Mouse (Mus musculus) retina, embryonic 14.5 days (tissue): ENCODE data around the gene Mthfd1.
A peak's percentile ranks its signal among the peaks of the same experiment; 100 is the strongest.

ENCODE experiments used
- DNase-seq: peaks from one replicate; pipeline ENCODE4 v3.0.0-alpha.2; 2015; ENCODE audit warnings: low spot score

Gene Mthfd1

DNA sequence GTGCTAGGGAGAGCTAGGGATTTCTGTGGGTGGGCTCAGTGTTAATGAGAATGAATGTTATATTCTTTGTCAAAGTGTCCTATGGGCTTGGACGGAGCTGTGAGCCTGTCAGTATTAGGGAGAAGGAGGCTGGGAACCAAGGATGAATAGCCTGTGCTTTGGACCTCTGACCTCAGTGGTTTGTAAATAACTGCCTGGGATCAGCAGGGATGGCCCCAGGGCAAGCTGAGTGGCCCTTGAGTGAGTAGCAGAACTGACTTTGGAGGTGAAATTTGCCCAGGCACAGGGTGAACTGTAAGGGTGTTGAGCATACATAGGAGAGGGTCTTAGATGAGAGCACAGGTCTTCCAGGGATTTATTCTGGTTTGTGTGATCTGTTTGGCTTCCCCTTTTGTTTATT is 8.8 kb downstream of the Mthfd1 start:
- no peak for DNase-seq

DNA sequence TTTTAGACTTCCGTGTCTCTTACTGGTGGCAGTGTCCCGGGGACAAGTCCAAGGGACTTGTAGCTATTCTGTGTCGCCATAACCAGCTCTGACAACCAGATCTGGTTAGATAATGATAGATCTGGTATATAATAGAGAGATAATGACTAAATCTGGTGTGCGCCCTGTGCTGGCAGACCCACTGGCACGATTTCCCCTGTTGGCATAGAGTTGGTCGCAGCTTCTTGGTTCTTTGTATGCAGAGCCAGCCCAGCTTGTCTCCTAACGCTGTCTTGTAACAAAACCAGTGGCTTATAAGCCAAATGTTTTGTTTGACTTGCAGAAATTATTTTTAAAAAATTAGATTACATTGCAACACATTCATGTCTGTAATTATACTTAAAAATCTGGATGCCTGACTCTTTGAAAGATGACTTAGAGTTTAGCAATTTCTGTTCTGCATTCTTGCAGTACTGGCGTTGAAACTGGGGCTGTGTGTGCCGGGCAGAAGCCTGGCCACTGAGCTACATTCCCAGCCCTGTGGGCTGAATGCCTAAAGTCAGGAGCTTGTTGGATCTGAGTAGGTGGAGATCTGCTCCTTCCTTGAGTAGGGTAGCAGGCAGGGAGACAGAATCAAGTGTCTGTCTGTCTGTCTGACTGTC is 9.3 kb downstream of the Mthfd1 start:
- no peak for DNase-seq

DNA sequence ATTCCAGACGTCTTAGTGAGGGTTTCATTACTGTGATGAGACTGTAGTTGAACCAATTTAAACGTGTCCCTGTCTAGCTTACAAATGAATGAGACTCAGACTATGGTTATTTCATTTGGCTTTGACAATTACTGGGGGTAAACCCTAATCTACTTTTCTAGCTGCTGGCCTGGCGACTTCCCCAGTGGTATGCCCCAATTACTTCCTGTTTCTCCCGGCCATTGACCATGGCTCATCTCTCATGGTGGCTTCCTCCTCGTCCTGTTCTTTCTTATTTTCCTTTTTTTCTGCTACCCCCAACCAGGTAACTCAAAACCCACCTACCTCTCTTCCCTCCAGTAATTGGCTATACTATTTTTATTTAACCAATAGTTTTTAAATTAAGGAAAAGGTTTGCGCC is 9.9 kb downstream of the Mthfd1 start:
- no peak for DNase-seq

DNA sequence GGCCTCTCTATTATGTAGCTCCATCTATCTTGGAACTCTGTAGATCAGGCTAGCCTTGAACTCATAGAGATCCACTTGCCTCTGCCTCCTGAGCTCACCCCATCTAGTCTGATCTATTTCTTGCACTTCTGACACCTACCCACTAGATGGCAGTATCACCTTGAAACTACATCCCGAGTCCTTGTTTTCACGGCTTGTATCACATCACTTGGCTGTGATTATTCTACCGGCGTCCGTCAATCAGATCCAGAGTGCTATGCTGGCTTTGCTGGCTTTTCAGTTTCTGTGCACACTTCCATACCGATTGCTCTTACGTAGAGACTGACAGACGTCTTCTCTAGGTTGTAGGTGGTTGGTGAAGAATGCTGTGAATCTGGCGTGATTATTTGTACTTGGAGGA is 11.8 kb downstream of the Mthfd1 start:
- peak; percentile 69 for DNase-seq

DNA sequence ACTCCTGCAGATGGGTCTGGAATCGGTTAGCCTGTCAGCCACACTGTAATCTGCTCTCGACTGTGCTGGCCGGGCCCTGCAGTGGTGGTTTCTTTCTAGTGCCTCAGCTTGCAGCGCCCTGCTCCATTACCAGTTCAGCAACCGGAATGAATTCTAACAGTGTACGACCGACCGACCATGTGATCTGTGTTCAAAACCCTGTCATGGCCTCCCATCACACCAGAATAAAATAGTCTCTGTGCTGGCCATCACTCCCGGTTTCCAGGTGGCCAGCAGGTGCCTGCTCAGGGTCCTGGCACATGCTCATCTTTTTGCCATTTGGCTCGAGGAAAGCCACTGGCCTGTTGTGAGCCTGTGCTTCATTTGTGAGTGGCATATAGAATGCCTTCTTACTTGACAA is 13.6 kb downstream of the Mthfd1 start:
- DNase-seq: no peak

DNA sequence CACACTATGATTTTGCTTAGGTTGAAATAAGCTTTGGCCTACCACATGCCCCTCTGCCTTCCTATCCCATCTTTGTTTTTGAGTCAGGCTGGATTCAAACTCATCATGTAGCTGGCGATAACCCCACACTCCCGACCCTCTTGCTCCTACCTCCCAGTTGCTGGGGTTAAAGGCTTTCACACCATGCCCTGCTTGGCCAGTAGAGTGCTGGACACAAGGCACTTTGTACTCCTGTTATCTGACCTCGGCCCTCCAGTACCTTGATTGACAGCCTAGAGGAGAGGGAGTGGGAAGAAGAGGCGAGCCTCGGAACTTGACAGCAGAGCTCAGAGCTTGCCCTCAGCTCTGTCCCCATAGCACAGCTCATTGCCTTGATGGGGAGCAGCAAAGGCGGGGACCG is 14.1 kb downstream of the Mthfd1 start:
- no peak for DNase-seq

DNA sequence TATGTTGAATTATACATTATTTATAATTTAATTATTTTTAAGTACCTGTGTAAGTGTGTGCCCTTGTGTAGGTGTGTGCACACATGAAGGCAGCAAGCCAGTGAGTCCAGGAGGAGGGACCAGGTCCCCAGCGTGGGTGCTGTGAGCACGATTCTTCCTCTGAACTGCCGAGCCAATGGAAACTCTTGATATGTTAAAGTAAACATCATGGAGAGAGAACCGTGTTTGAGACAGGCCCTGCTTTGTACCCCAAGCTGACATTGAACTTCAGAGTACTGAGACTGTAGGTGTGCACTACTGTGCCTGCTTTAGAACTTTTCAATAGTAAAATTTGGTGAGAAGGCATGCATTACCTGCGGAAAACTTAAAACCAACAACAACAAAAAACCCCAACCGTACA is 16.4 kb downstream of the Mthfd1 start:
- no peak for DNase-seq

DNA sequence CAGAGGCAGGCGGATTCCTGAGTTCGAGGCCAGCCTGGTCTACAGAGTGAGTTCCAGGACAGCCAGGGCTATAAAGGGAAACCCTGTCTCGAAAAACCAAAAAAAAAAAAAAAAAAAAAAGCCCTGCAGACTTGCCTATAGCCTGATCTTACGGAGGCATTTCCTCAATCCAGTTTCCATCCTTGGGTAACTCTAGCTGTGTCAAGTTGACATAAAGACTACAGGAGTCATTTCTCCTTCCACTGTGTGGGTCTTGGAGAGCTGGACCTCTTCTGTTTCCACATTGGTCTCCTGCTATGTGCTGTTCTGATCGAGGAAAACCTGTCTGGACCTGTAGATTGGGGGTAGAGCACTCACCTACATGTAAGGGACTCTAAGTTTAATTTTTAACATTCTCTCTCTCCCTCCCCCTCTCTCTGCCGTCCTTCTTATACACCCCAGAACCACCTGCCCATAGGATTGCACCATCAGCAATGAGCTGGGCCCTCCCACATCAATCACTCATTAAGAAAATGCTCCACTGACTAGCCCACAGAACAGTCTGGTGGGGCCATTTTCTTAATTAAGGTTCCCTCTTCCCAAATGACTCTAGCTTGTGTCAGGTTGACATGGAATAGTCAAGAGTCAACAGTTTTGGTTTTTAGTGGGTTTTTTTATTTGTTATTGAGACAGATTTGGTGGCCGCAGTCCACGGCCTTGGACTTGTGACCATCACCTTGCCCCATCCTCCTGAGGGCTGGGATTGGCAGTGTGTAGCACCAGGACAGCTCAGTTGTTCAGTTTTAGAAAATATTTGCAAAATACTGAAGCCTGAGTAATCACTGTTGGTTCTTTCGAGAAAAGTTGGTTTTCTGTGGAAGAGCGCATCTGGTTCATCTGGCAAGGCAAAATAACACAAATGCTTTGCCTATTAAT is 17.8 kb downstream of the Mthfd1 start:
- DNase-seq: no peak

DNA sequence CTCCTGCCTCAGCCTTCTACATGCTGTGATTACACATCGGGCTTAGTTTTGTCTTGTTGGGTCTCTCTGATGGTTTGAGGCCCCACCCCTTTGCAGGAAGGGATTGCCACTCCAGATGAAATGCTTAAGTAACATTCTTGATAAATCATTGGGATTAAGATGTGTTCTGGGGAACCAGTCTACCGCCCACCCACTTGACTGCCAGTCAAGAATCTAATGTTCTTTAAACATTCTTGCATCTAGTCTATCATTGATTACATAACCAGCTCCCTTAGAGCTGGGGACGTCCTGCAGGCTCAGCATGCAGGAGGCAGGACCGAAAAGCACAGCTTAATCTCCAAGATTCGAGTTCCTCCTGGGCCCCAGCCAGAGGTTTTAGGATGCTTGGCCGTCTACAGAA is 23.1 kb downstream of the Mthfd1 start:
- no peak for DNase-seq

DNA sequence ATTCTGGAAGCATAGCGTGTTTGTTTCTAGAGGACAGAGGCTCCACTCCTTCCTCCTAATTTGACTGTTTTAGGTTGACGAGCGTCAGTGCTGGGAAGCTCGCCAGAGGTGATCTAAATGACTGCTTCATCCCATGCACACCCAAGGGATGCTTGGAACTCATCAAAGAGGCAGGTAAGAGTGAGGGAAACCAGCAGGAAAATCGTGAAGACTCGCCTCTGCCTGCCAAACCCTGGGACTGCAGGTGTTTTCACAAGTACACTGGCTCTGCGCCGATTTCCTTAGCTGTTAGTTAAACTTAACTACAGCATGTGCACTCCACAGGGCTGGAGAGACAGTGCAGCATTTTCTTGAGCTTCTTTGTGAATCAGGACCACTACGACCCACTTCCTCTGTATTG is 25.5 kb downstream of the Mthfd1 start:
- DNase-seq: no peak

DNA sequence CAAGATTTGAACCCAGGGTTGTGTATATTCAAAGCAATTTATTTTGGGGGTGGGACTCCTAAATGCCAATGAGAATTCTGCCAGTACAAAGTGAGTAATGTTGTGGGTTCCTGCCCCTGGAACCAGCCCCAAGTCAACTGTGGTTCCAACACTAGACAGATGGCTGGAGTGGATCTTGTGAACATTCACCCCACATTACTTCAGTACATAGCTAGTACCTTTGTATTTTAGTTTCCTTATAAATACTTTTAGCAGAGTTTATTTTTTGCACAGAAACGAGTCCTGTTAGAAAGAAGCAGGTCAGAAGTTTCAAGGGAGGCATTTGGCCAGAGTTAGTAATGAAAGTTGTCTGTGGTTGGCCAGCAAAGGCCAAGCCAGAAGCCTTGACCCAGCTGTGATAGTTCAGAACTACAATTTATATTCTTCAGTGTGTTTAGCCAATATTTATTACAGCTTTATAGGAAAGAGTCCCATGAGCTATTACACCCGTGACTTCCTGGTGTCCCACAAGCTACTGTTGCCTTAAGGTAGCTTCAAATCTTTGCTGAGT is 26.1 kb downstream of the Mthfd1 start:
- no peak for DNase-seq

DNA sequence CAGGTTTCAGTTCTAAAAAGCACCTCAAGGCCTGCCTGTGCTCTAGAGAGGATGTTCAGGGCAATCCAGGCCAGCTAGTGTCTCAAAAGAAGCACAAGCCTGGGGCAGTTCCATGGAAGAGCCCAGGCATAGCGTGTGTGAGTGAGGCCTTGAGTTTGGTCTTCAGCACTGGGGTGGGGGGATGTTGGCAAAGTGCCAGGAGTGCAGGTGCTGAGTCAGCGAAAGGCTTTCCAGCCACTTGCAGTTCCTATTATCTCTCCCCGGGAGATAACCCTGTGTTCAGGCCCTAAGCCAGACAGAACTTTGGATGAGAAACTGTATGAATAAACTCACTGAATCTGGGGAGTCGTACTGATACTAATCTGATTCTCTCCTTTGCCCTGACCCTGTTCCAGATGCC is 27.0 kb downstream of the Mthfd1 start:
- DNase-seq: peak; percentile 23

DNA sequence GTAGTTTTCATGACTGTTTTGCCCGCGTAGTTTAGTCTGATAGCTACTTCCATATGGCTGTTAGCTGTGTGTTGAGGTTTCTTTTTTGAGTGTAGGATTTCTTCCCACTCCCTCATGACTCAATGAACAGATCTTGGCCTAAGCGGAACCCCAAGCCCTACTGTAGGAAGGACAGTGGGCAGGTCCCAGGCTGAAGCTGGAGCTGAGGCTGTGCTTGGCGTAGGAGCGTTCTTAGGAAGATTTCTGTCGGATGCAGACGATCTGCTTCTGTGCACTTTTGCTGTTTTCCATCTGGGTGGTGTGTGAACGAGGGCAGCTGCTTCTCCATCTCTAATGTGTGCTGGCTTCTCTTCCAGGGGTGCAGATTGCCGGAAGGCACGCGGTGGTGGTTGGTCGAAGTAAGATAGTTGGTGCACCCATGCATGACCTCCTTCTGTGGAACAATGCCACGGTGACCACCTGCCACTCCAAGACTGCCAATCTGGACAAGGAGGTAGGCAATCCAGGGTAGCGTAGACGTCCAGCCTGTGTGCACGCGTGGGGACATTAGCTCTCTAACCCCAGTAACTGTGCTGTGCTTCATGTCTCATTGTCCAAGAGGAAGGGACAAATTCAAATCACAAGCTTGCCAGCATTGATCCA is 27.6 kb downstream of the Mthfd1 start:
- no peak for DNase-seq

DNA sequence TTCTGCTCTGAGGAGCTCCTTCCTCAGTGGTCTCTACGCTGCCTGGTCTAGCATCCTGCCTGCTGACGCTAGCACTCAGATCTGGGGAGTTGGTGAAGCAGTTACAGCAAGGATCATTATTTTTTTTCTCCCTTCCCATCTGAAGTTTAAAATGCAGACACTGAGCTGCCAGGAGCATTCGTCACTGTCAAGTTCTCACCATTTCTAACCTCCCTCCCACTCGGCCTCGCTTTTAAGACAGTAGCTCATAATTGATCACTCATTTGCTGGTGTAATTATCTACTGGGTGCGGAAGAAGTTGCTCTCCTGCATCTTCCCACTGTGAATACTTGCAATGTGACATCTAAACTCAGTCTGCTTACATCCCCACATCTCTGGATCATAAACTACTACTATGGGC is 30.3 kb downstream of the Mthfd1 start:
- DNase-seq: no peak

DNA sequence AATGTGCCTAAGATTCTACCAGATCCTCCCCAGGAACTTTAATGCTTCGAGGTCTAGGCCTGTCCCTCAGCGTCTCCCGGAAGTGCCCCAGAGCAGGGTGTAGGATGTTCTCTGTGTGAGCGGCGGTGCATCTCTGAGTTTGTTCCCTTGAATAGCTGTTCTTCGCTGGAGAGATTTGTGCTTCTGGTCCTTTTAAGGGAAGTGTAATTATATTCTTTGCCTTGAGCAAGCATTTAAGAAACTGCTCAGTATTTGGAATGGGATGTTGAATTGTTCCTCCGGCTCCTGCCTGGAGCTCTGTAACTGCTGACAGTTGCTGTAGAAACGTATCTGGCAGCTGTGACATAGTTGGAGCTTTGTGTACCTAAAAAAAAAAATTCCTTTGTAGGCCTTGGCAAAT is 32.9 kb downstream of the Mthfd1 start:
- DNase-seq: no peak

DNA sequence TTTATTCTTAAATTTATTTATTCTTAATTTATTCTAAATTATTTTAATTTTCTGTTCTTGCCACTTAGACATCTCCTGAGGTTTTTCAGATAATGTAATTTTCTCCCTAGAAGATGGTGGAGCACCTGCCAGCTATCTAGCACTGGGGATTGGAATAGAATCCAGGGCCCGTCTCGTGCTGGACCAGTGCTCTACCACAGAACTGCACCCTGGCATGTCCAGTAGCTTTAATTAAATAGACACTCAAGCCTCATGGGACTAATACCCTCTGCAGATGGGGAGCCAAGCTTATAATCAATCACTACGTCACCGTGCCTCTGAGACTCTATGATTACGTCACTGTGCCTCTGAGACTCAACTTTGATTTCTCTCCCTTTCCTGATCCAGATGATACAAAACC is 33.4 kb downstream of the Mthfd1 start:
- no peak for DNase-seq

DNA sequence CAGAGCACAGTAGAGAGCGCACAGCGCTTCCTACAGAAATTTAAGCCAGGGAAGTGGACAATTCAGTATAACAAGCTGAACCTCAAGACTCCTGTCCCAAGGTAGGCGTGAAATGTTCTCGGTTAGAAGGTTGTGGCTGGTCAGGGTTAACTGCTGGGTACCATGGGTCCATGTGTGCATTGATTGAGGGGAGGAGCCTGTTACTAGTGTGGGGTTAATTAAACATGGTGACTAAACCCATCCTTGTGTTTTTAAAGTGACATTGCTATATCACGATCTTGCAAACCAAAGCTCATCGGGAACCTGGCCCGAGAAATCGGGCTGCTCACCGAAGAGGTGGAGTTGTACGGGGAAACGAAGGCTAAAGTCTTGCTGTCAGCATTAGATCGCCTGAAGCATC is 34.3 kb downstream of the Mthfd1 start:
- no peak for DNase-seq

DNA sequence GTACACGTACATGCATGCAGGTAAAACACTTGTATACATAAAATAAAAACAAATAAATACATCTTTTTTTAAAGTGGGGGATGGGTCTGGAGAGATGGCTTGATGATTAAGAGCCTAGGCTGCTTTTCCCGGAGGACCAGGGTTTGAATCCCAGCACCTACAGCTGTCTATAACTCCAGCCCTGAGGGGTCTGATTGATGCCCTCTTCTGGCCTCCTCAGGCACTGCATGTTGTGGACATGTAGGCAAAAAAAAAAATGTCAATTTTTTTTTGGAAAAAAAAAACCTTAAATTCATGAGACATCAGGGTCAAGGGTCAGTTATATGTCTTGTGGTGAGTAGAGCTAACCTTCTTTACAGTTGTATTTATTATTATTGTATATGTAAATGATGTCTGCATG is 35.2 kb downstream of the Mthfd1 start:
- DNase-seq: peak; percentile 14

DNA sequence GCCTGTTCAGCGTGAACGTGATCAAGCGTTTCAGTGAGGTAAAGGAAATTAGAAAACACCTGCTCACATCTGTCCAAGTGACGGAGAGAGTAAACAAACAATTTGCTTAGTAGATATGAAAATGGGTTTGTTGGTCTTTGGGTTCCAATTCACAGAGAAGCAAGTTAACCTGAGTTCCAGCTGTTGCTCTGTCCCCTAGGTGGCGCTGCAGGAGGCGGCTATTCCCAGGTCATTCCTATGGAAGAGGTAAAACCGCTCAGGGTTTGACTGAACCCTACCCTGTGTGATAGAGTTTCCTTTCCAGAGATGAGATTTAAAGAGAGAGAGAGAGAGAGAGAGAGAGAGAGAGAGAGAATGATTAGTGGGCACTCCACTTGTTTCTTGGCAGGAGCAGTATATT is 38.1 kb downstream of the Mthfd1 start:
- DNase-seq: peak; percentile 77

DNA sequence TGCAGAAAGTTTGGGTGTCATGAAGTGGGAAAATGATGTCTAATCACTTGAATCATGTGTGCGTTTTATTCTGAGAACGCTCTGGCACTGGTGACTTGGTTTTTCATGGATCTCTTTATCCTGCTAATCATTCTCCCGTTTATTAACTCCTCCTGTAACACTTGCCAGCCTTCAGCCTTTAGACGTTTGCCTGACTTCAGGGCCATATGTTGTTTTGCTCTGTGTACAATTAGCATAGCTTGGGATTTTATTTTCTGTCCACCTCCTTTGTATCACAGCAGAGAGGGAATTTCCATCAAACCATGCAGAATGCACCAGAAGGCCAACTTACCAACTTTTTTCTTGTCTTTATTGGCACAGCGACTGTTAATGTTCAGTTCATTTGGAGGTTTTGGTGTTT is 42.7 kb downstream of the Mthfd1 start:
- DNase-seq: no peak

DNA sequence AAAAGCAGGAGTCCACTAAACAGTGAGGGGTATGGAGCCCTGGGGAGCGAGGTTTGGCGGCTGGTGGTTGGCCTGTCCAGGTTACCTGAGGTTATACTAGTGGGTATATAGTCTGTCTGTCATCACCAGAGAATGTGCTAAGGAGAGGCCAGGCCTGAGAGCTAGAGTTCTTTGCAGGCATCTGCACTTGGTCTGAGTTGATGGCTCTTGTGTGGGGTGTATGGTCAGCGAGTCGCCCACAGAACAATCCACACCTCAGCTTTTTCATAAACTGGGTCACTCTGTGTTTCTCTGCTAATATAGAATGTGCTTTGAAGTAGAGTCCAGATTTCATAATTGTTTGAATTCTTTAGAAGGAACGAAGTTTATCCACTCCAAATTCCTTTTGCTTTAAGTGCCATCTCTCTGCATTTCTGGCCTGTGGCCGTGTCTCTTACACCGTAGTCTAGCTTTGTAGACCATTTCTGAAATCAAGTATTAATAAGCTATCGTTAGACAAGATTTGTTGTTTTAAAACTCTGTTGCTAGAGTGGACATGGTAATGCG is 44.3 kb downstream of the Mthfd1 start:
- DNase-seq: no peak

DNA sequence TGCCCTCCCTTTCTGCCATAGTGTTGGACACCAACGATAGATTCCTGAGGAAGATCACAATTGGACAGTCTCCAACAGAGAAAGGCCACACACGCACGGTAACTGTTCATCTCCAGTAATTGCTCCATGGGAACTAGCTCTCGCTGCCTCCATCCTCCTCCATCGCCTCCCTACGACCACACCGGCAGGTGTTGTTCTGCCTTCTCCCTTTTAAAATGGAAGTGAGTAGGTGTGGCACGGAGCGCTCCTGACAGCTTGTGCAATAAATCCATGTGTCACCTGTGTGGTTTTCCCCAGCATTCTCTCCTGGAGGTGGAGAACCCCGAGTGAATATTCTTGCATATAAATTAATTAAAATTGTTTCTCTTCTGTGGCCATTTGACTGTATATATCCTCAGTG is 45.3 kb downstream of the Mthfd1 start:
- no peak for DNase-seq

DNA sequence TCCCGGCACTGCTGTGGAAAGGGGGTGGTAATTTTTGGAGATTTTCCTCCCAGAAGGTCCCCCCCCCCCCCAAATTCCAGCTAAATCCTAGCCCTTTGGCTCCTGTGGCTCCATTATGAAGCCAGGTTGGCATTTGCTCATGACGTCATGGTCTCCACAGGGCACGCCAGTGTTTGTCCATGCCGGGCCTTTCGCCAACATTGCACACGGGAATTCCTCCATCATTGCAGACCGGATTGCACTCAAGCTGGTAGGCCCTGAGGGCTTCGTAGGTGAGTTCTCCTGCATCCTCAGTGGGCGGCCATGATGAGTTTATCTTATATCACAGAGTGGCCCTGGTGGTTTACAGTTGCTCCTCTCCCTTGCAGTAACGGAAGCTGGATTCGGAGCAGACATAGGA is 48.4 kb downstream of the Mthfd1 start:
- DNase-seq: no peak
